Mouse (Mus musculus) limb, embryonic 12.5 days (tissue): Measurements from ENCODE around the gene Vkorc1l1. TPM values are rescaled to one million over a fixed set of nuclear protein-coding genes. Genes with fewer than 3 reads are reported as not detected.

Source experiments
- ATAC-seq: fragments of 200-750 bp; cut with Nextera tagmentation; 2 replicates; pipeline ENCODE4 v1.8.0; 2017; ENCODE audit warnings: low read depth, moderate TSS enrichment; ENCODE audit not compliant: insufficient number of reproducible peaks, insufficient read depth, low FRiP score, low TSS enrichment
- H3K27ac ChIP-seq: fragments of 300-500 bp; sonication (generic); 2 replicates; pipeline ENCODE4 v1.5.1; 2016; ENCODE audit warnings: mild to moderate bottlenecking, moderate library complexity
- H3K27me3 ChIP-seq: fragments of 300-500 bp; sonication (generic); 2 replicates; pipeline ENCODE4 v1.6.1; 2016; ENCODE audit warnings: mild to moderate bottlenecking, moderate library complexity
- H3K36me3 ChIP-seq: fragments of 300-500 bp; sonication (generic); 2 replicates; pipeline ENCODE4 v1.6.1; 2016; ENCODE audit warnings: mild to moderate bottlenecking, moderate library complexity
- H3K4me1 ChIP-seq: fragments of 300-500 bp; sonication (generic); replicated peaks from 2 replicates; pipeline ENCODE4 v1.6.1; 2016
- H3K4me2 ChIP-seq: fragments of 300-500 bp; sonication (generic); 2 replicates; pipeline ENCODE4 v1.6.1; 2016; ENCODE audit warnings: mild to moderate bottlenecking, moderate library complexity
- H3K4me3 ChIP-seq: fragments of 300-500 bp; sonication (generic); replicated peaks from 2 replicates; pipeline ENCODE4 v1.5.1; 2016; ENCODE audit warnings: mild to moderate bottlenecking
- H3K9ac ChIP-seq: fragments of 300-500 bp; sonication (generic); replicated peaks from 2 replicates; pipeline ENCODE4 v1.6.1; 2016; ENCODE audit warnings: mild to moderate bottlenecking, moderate library complexity
- H3K9me3 ChIP-seq: fragments of 300-500 bp; sonication (generic); 2 replicates; pipeline ENCODE4 v1.6.1; 2016; ENCODE audit warnings: mild to moderate bottlenecking, moderate library complexity
- WGBS: fragments of 180-500 bp; shearing (Covaris S2); methylation state at CpG from one replicate; pipeline ENCODE4 v1.1.7; 2016; 5-methylcytosine and 5-hydroxymethylcytosine counted together
- polyA plus RNA-seq: library from polyadenylated mRNA; unstranded; fragments of >200 nt; fragmentation: Nextera tagmentation; extraction: Ambion mirVana; gene quantifications from 2 replicates; pipeline ENCODE4 v1.2.1, GENCODE M21; 2016

Vkorc1l1 gene
- polyA plus RNA-seq, 1 experiment from 2014 or later = 35.8 TPM

DNA sequence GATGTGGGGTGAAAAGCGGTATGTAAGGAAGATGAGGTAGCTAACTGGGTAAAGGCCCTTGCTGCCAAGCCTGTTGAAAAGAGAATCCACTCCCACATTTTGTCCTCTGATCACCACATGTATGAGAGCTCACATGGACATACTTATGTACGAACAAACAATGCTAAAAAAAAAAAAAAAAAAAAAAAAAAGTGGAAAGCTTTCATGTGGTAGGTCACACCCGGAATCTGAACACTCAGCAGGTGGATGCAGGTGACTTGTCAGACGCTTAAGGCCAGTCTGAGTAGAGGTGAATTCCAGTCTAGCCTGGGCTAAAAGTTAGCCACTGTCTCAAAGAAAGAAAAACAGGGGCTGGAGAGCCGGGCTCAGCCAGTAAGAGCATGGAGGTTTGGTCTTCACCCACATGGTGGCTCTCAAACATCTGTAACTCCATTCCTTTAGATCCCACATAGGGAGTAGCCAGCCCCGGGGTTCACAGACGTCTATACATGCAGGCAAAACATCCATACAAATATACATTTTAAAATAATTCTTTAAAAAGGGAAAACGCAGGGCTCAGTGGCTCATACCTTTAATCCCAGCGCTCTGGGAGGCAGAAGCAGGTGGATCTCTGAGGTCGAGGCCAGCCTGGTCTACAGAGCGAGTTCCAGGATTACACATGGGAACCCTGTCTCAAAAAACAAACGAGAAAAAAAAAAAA is 81.4 kb downstream of the Vkorc1l1 start:
- Histone ChIP-seq H3K4me3 (peak overlapping the region; percentile 49), H3K9ac (0 out of 2 replicates have a peak overlapping the region, but pooled peaks have one; percentile 37), H3K27me3 (peaks cover 4% of the 10 kb centered on the region; the same call in 1 of the 2 replicates), H3K4me1 (peaks cover 14% of the 10 kb centered on the region; the same call in 1 of the 2 replicates), H3K36me3 (peaks cover 3% of the 10 kb centered on the region; the same call in 1 of the 2 replicates), H3K27ac (no peak overlapping the region), H3K4me2 (peak overlapping the region; percentile 73), H3K9me3 (no peaks in the 10 kb centered on the region)
- WGBS = 44% methylated on average over 12 of the region's 12 CpGs
- ATAC-seq = no peak

DNA sequence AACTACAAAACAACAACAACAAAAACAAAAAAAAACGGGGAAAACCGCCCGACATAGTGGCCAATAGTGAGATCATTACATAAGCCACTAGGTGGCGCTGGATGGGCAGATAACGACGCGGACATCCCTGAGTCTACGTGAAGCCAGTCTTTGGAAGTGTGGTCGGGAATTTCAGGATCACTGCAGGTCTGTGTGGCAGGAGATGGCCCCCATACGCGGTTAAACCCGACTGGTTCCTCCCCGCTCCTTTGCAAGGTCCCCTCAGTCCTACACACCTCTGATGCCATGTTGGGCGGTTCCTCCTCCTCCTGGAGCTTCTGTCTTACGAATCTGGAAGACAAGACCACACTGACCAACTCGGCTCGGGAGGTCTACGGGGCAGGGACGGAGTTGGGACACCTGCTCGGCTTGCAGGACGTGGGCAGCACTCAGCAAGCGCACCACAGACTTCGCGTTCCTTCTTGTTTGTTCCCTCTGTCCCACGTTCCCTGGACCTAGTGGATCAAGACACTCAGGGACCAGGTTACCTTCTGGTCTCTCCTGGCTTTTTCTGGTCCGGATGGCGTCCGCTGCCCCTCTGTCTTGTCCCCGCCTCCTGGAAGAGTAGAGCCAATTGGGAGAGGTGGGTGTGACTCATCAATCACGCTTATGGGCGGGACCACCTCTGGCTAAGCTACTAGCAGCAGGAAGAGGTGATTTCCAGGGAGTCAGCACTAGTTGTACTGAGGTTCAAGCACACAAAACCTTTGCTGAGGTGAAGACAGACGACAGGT is 82.2 kb downstream of the Vkorc1l1 start:
- under 1% methylated on average over 32 of the region's 32 CpGs for WGBS
- Histone ChIP-seq H3K4me2 (peak overlapping the region; percentile 73), H3K9me3 (no peaks in the 10 kb centered on the region), H3K4me3 (peak overlapping the region; percentile 49), H3K27ac (peak overlapping the region; percentile 69), H3K4me1 (peaks cover 14% of the 10 kb centered on the region; the same call in 1 of the 2 replicates), H3K36me3 (no peaks in the 10 kb centered on the region), H3K9ac (peak overlapping the region; percentile 61), H3K27me3 (peaks cover 4% of the 10 kb centered on the region; the same call in 1 of the 2 replicates)
- peak; percentile 81 for ATAC-seq

DNA sequence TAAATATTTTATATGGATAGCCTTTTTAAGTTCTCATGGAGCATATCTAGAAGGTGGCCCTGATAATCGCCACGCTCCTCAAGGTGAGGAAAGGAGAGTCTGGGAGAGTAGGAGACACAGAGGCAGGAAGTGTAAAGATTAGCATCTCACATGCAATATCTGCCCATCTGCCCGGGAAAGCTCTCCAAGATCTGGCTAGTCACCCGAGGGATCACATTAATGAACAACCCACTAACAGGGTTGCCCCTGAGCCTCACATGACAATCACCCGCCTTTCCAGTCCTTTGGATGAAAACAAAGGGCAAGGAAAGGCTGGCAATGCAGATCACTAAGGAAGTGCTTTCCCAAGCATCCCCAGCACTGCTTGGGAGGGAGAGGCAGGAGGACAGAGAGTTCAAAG is 85.4 kb downstream of the Vkorc1l1 start:
- Histone ChIP-seq H3K27me3 (peaks cover 4% of the 10 kb centered on the region; the same call in 1 of the 2 replicates), H3K4me3 (no peak overlapping the region), H3K27ac (no peak overlapping the region), H3K9me3 (no peaks in the 10 kb centered on the region), H3K4me2 (no peak overlapping the region), H3K4me1 (peaks cover 10% of the 10 kb centered on the region; the same call in 1 of the 2 replicates), H3K36me3 (no peaks in the 10 kb centered on the region), H3K9ac (no peak overlapping the region)
- 82% methylated on average over 5 of the region's 5 CpGs for WGBS
- no peak for ATAC-seq

DNA sequence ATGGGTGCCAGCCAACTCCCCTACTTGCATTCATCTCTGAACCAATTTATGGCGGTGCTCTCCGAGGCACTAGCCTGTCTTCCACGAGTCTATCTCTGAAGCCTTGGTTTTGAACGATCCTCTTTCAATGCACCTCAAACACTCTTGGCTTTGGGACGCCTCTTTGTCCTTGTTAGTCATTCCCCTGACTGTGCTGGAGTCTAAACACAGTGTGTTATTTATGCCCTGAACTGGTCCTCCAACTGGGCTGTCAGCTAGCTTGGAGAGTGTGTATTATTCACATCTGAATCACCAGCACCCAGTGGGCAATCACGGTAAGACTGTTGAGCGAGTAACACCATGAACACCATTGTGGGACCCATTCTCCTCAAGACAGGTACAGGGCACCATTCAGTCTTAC is 85.9 kb downstream of the Vkorc1l1 start:
- Histone ChIP-seq H3K4me2 (no peak overlapping the region), H3K9ac (no peak overlapping the region), H3K36me3 (peaks cover 3% of the 10 kb centered on the region; the same call in 1 of the 2 replicates), H3K4me3 (no peak overlapping the region), H3K4me1 (peaks cover 10% of the 10 kb centered on the region; the same call in 1 of the 2 replicates), H3K9me3 (no peaks in the 10 kb centered on the region), H3K27me3 (peaks cover 4% of the 10 kb centered on the region; the same call in 1 of the 2 replicates), H3K27ac (no peak overlapping the region)
- ATAC-seq = no peak
- WGBS = 80% methylated on average over 7 of the region's 7 CpGs

DNA sequence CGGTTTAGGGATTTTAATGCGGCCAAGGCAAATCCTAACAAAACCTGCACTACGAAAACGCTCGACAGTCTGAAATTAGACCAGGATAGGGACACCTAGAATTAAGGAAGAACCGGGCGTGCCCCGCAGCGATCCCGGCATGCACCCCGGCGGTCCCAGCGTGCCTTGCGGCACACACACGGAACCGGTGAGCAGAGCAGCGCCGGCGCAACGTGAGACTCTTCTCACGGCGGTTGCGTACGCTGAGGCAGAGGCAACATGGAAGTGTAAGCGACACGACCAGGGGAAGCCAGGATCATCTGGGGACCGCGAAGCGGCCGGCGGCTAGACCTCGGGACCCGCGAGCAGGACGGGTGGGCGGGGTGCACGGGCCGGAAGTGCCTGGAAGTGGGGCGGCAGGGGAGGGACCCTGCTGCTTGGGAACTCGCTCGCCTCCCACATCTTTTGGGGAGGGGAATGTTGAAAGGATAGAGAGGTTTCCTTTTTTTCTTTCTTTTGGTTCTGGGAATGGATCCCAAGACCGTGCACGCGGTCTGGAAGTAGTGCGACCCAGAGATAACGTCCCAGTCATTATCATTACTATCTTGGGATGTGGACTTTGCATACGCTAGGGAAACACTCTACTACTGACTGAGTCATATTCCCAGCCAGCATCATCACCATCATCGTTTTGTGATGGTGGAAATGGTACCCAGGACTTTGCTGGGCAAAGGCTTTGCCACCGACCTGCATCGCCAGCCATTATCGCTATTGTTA is 87.5 kb downstream of the Vkorc1l1 start, which contains the start of the genes Asl and Crcp:
Gene Asl, minus strand, starts transcription at position 106 of the 756 bp plus-strand sequence.
Gene Crcp, plus strand, starts transcription at position 149 of the 756 bp plus-strand sequence.
- Histone ChIP-seq H3K27me3 (peaks cover 4% of the 10 kb centered on the region; the same call in 1 of the 2 replicates), H3K36me3 (peaks cover 3% of the 10 kb centered on the region; the same call in 1 of the 2 replicates), H3K4me1 (peaks cover 9% of the 10 kb centered on the region; the same call in 1 of the 2 replicates), H3K27ac (peak within 1 kb of the TSS; percentile 96), H3K4me2 (peak within 1 kb of the TSS; percentile 74), H3K9me3 (no peaks in the 10 kb centered on the region), H3K9ac (peak within 1 kb of the TSS; percentile 77), H3K4me3 (peak within 1 kb of the TSS; percentile 73)
- peak; percentile 58 for ATAC-seq
- 2% methylated on average over 51 of the region's 51 CpGs for WGBS

DNA sequence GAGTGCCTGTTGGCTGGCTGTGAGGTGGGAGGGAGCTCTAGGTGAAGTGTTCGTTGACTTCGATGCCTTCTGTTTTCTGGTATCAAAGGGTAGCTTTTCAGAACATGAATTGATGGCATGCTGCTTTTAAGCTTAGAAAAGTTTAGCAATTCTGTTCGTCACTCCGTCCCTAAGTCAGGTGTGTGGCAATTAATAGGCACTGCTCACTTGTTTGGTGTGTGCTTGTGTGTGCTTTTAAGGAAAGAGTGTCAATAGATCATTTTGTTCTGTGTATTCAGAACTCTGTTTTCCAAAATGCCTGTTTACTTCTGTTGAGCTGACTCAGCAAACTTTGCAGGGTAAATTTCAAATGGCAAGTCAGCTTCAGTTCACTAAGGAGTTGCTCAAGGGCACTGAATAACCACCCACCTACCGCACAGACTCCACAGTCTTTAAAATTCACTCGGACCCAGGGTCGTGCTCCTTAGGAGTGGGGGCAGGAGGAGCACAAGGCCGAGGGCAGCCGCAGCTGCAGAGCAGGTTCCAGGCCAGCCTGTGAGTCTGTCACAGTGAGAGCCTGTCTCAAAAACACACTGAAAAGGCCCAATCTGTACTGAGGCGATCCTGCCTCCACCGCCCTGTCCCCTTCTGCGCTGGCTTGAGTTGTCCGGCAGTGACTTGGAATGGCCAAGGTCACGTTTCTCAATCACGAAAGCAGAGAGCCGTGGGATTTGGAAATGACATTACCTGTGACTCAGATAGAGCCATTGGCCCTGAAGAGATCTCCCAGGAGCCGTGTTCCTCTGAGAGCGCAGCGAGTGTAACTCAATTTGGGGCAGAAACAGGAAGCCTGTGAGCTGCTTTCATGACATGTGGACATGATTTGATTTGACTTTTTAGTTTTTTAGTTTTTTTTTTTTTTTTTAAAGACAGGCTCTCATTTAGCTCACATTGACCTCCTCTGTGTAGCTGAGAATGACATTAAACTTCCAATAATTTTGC is 89.9 kb downstream of the Vkorc1l1 start:
- WGBS = 91% methylated on average over 19 of the region's 19 CpGs
- Histone ChIP-seq H3K4me2 (no peak overlapping the region), H3K4me1 (peaks cover 7% of the 10 kb centered on the region; the same call in 1 of the 2 replicates), H3K9me3 (no peaks in the 10 kb centered on the region), H3K4me3 (no peak overlapping the region), H3K9ac (no peak overlapping the region), H3K27ac (no peak overlapping the region), H3K27me3 (peaks cover 4% of the 10 kb centered on the region; the same call in 1 of the 2 replicates), H3K36me3 (peaks cover 21% of the 10 kb centered on the region)
- ATAC-seq = no peak

DNA sequence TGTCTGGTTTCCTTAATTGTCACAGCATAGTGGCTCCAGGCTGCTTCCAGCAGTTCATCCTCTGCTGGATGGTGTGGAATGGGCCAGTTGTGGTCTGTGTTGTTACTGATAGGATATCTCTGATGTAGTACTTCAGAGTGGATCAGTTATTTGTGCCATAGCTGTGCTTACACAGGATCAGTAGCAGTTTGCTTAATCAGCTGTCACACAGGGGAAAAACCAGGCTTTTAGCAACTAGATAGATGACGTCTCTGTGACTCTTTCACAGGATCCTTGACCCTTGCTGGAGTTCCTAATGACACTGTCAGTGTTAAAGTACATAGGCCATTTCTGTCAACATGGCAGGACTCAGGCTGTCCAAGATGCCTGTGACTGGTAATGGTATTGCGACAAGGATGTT is 92.1 kb downstream of the Vkorc1l1 start:
- Histone ChIP-seq H3K4me3 (no peak overlapping the region), H3K36me3 (peaks cover 34% of the 10 kb centered on the region), H3K9me3 (no peaks in the 10 kb centered on the region), H3K4me1 (peaks cover 7% of the 10 kb centered on the region; the same call in 1 of the 2 replicates), H3K9ac (no peak overlapping the region), H3K27ac (no peak overlapping the region), H3K4me2 (no peak overlapping the region), H3K27me3 (no peaks in the 10 kb centered on the region)
- no peak for ATAC-seq
- WGBS = 78% methylated on average over 2 of the region's 2 CpGs

Other genes starting within 250 kb of the Vkorc1l1 start
- gene Sept14, start 233.5 kb upstream of the Vkorc1l1 start, polyA plus RNA-seq = not detected in 2 replicates
- gene Mrps17, start 226.5 kb upstream of the Vkorc1l1 start, polyA plus RNA-seq = 178 and 186 TPM in 2 replicates
- gene Nipsnap2, start 216.9 kb upstream of the Vkorc1l1 start, polyA plus RNA-seq = 101 and 106 TPM in 2 replicates
- 28.5 and 28.6 TPM in 2 replicates for gene Psph, start 154.5 kb upstream of the Vkorc1l1 start, polyA plus RNA-seq
- 67.6 and 74.2 TPM in 2 replicates for gene Sumf2, start 95.0 kb upstream of the Vkorc1l1 start, polyA plus RNA-seq
- 926 and 978 TPM in 2 replicates for gene Chchd2, start 54.5 kb upstream of the Vkorc1l1 start, polyA plus RNA-seq
- gene Zbed5, start 46.2 kb upstream of the Vkorc1l1 start, polyA plus RNA-seq = 10.9 and 11.9 TPM in 2 replicates
- gene Phkg1, start 43.4 kb upstream of the Vkorc1l1 start, polyA plus RNA-seq = 0.24 and 0.36 TPM in 2 replicates
- 5.0 and 6.2 TPM in 2 replicates for gene Nupr1l, start 33.4 kb upstream of the Vkorc1l1 start, polyA plus RNA-seq
- 43.0 and 45.7 TPM in 2 replicates for gene Gusb, start 61.1 kb downstream of the Vkorc1l1 start, polyA plus RNA-seq
- gene Asl, start 87.3 kb downstream of the Vkorc1l1 start, polyA plus RNA-seq = 29.5 and 29.6 TPM in 2 replicates
- 39.6 and 46.0 TPM in 2 replicates for gene Crcp, start 87.3 kb downstream of the Vkorc1l1 start, polyA plus RNA-seq
- gene Tpst1, start 131.4 kb downstream of the Vkorc1l1 start, polyA plus RNA-seq = 83.5 and 85.3 TPM in 2 replicates
- 6.3 and 6.9 TPM in 2 replicates for gene Kctd7, start 202.9 kb downstream of the Vkorc1l1 start, polyA plus RNA-seq
- gene Rabgef1, start 229.8 kb downstream of the Vkorc1l1 start, polyA plus RNA-seq = 26.8 and 26.9 TPM in 2 replicates